Mouse (Mus musculus) heart, adult 2 months (tissue): ENCODE measurements around the gene Padi1.

ENCODE experiments used
- CTCF ChIP-seq: fragments of 200-600 bp; IDR thresholded peaks from 2 replicates; pipeline ENCODE4 v1.8.1; 2022; ENCODE audit warnings: antibody characterized with exemption, mild to moderate bottlenecking, moderate library complexity
- EP300 ChIP-seq: fragments of 200-500 bp; IDR thresholded peaks from 2 replicates; pipeline ENCODE4 v1.6.1; 2011; ENCODE audit warnings: low read depth, low read length, control low read depth; ENCODE audit not compliant: insufficient read depth

- TF ChIP-seq CTCF, result no peak
- TF ChIP-seq EP300, result no peak
Observed at GRCm38 (mm10) chr4:140779803-140780397, 65.7 kb downstream of the Padi1 start.
